Mouse (Mus musculus) neural tube, embryonic 12.5 days (tissue): Measurements from ENCODE around the gene Gpr37l1. TPM values are rescaled to one million over a fixed set of nuclear protein-coding genes. Genes with fewer than 3 reads are reported as not detected.

Source experiments
- ATAC-seq: fragments of 200-750 bp; cut with Nextera tagmentation; 2 replicates; pipeline ENCODE4 v1.8.0; 2017; ENCODE audit warnings: low read depth, mild to moderate bottlenecking, moderate TSS enrichment, moderate library complexity; ENCODE audit not compliant: low FRiP score
- H3K27ac ChIP-seq: fragments of 300-500 bp; sonication (generic); 2 replicates; pipeline ENCODE4 v1.5.1; 2016
- H3K27me3 ChIP-seq: fragments of 300-500 bp; sonication (generic); replicated peaks from 2 replicates; pipeline ENCODE4 v1.6.1; 2016; ENCODE audit warnings: mild to moderate bottlenecking
- H3K36me3 ChIP-seq: fragments of 300-500 bp; sonication (generic); 2 replicates; pipeline ENCODE4 v1.6.1; 2016; ENCODE audit warnings: mild to moderate bottlenecking
- H3K4me1 ChIP-seq: fragments of 300-500 bp; sonication (generic); 2 replicates; pipeline ENCODE4 v1.6.1; 2016
- H3K4me2 ChIP-seq: fragments of 300-500 bp; sonication (generic); replicated peaks from 2 replicates; pipeline ENCODE4 v1.6.1; 2016; ENCODE audit warnings: mild to moderate bottlenecking
- H3K4me3 ChIP-seq: fragments of 300-500 bp; sonication (generic); 2 replicates; pipeline ENCODE4 v1.5.1; 2016
- H3K9ac ChIP-seq: fragments of 300-500 bp; sonication (generic); 2 replicates; pipeline ENCODE4 v1.6.1; 2016; ENCODE audit warnings: mild to moderate bottlenecking
- H3K9me3 ChIP-seq: fragments of 300-500 bp; sonication (generic); 2 replicates; pipeline ENCODE4 v1.6.1; 2016; ENCODE audit warnings: mild to moderate bottlenecking
- WGBS: fragments of 180-500 bp; shearing (Covaris S2); methylation state at CpG from one replicate; pipeline ENCODE4 v1.1.7; 2016; 5-methylcytosine and 5-hydroxymethylcytosine counted together
- polyA plus RNA-seq: library from polyadenylated mRNA; unstranded; fragments of >200 nt; fragmentation: Nextera tagmentation; extraction: Ambion mirVana; gene quantifications from 2 replicates; pipeline ENCODE4 v1.2.1, GENCODE M21; 2016

Gene Gpr37l1
- polyA plus RNA-seq, 1 experiment from 2014 or later: 0.16 TPM

- no peaks in the 10 kb centered on the region for H3K9me3 ChIP-seq
- H3K36me3 ChIP-seq: no peaks in the 10 kb centered on the region
- H3K4me3 ChIP-seq: no peak overlapping the region
- H3K4me1 ChIP-seq: no peaks in the 10 kb centered on the region
- ATAC-seq: no peak
- no peak overlapping the region for H3K27ac ChIP-seq
- H3K9ac ChIP-seq: no peak overlapping the region
- no peak overlapping the region for H3K4me2 ChIP-seq
- 79% methylated on average over 2 of the region's 2 CpGs for WGBS
- 0 out of 2 replicates have a peak, but pooled peaks cover 7% of the 10 kb centered on the region for H3K27me3 ChIP-seq
Observed at GRCm38 (mm10) chr1:135139906-135140305, 27.6 kb downstream of the Gpr37l1 start.

- no peak overlapping the region for H3K9ac ChIP-seq
- no peak overlapping the region for H3K4me2 ChIP-seq
- H3K4me1 ChIP-seq: no peaks in the 10 kb centered on the region
- 0 out of 2 replicates have a peak, but pooled peaks cover 2% of the 10 kb centered on the region for H3K27me3 ChIP-seq
- no peaks in the 10 kb centered on the region for H3K36me3 ChIP-seq
- H3K27ac ChIP-seq: no peak overlapping the region
- no peak overlapping the region for H3K4me3 ChIP-seq
- WGBS: 7% methylated on average over 1 of the region's 1 CpGs
- H3K9me3 ChIP-seq: no peaks in the 10 kb centered on the region
- peak; percentile 67 for ATAC-seq
Observed at GRCm38 (mm10) chr1:135136500-135136899, 31.0 kb downstream of the Gpr37l1 start.

- ATAC-seq: no peak
- Histone ChIP-seq H3K9ac (no peak overlapping the region), H3K4me2 (no peak overlapping the region), H3K9me3 (no peaks in the 10 kb centered on the region), H3K27me3 (0 out of 2 replicates have a peak, but pooled peaks cover 3% of the 10 kb centered on the region), H3K36me3 (no peaks in the 10 kb centered on the region), H3K27ac (no peak overlapping the region), H3K4me1 (0 out of 2 replicates have a peak, but pooled peaks cover 3% of the 10 kb centered on the region), H3K4me3 (no peak overlapping the region)
- WGBS: 91% methylated on average over 8 of the region's 8 CpGs
Observed at GRCm38 (mm10) chr1:135135111-135135787, 32.2 kb downstream of the Gpr37l1 start.

- H3K4me3 ChIP-seq: no peak overlapping the region
- H3K27ac ChIP-seq: no peak overlapping the region
- H3K36me3 ChIP-seq: no peaks in the 10 kb centered on the region
- peaks cover 14% of the 10 kb centered on the region for H3K27me3 ChIP-seq
- WGBS: 80% methylated on average over 10 of the region's 10 CpGs
- H3K9ac ChIP-seq: no peak overlapping the region
- no peaks in the 10 kb centered on the region for H3K9me3 ChIP-seq
- no peak overlapping the region for H3K4me2 ChIP-seq
- no peak for ATAC-seq
- H3K4me1 ChIP-seq: 0 out of 2 replicates have a peak, but pooled peaks cover 3% of the 10 kb centered on the region
Observed at GRCm38 (mm10) chr1:135133678-135134435, 33.6 kb downstream of the Gpr37l1 start.

GRCm38 (mm10) chr1:135132893-135133369, 34.5 kb downstream of the Gpr37l1 start:
- no peaks in the 10 kb centered on the region for H3K36me3 ChIP-seq
- ATAC-seq: no peak
- no peak overlapping the region for H3K4me2 ChIP-seq
- 0 out of 2 replicates have a peak, but pooled peaks cover 3% of the 10 kb centered on the region for H3K4me1 ChIP-seq
- H3K9me3 ChIP-seq: no peaks in the 10 kb centered on the region
- H3K4me3 ChIP-seq: no peak overlapping the region
- peaks cover 14% of the 10 kb centered on the region for H3K27me3 ChIP-seq
- H3K27ac ChIP-seq: no peak overlapping the region
- 83% methylated on average over 9 of the region's 9 CpGs for WGBS
- no peak overlapping the region for H3K9ac ChIP-seq

- Histone ChIP-seq H3K4me3 (no peak within 1 kb of the TSS), H3K9ac (no peak within 1 kb of the TSS), H3K4me1 (0 out of 2 replicates have a peak, but pooled peaks cover 3% of the 10 kb centered on the region), H3K27ac (no peak within 1 kb of the TSS), H3K36me3 (no peaks in the 10 kb centered on the region), H3K27me3 (peaks cover 14% of the 10 kb centered on the region), H3K9me3 (no peaks in the 10 kb centered on the region), H3K4me2 (no peak within 1 kb of the TSS)
- ATAC-seq: no peak
- 46% methylated on average over 10 of the region's 10 CpGs for WGBS
Observed at GRCm38 (mm10) chr1:135132473-135132872, 35.0 kb downstream of the Gpr37l1 start, which contains the start of gene Ptpn7. Ptpn7 (plus strand) TSS chr1:135132700.

GRCm38 (mm10) chr1:135131560-135131959, 35.9 kb downstream of the Gpr37l1 start:
- no peak for ATAC-seq
- no peak overlapping the region for H3K27ac ChIP-seq
- no peaks in the 10 kb centered on the region for H3K36me3 ChIP-seq
- H3K4me1 ChIP-seq: 0 out of 2 replicates have a peak, but pooled peaks cover 3% of the 10 kb centered on the region
- no peak overlapping the region for H3K4me3 ChIP-seq
- WGBS: 65% methylated on average over 8 of the region's 8 CpGs
- H3K4me2 ChIP-seq: no peak overlapping the region
- H3K9ac ChIP-seq: no peak overlapping the region
- peaks cover 14% of the 10 kb centered on the region for H3K27me3 ChIP-seq
- no peaks in the 10 kb centered on the region for H3K9me3 ChIP-seq

GRCm38 (mm10) chr1:135131034-135131433, 36.4 kb downstream of the Gpr37l1 start:
- peaks cover 14% of the 10 kb centered on the region for H3K27me3 ChIP-seq
- 43% methylated on average over 6 of the region's 6 CpGs for WGBS
- H3K9ac ChIP-seq: no peak overlapping the region
- H3K27ac ChIP-seq: no peak overlapping the region
- no peak overlapping the region for H3K4me2 ChIP-seq
- no peak for ATAC-seq
- no peaks in the 10 kb centered on the region for H3K36me3 ChIP-seq
- H3K4me3 ChIP-seq: no peak overlapping the region
- H3K4me1 ChIP-seq: 0 out of 2 replicates have a peak, but pooled peaks cover 6% of the 10 kb centered on the region
- no peaks in the 10 kb centered on the region for H3K9me3 ChIP-seq

- Histone ChIP-seq H3K4me2 (no peak overlapping the region), H3K4me3 (no peak overlapping the region), H3K4me1 (0 out of 2 replicates have a peak, but pooled peaks cover 6% of the 10 kb centered on the region), H3K27ac (no peak overlapping the region), H3K27me3 (peaks cover 14% of the 10 kb centered on the region), H3K9ac (no peak overlapping the region), H3K9me3 (no peaks in the 10 kb centered on the region), H3K36me3 (no peaks in the 10 kb centered on the region)
- WGBS: 78% methylated on average over 2 of the region's 2 CpGs
- ATAC-seq: no peak
Observed at GRCm38 (mm10) chr1:135130376-135131018, 37.0 kb downstream of the Gpr37l1 start.

- peaks cover 14% of the 10 kb centered on the region for H3K27me3 ChIP-seq
- ATAC-seq: no peak
Observed at GRCm38 (mm10) chr1:135129543-135130183, 37.8 kb downstream of the Gpr37l1 start.

GRCm38 (mm10) chr1:135128986-135129385, 38.5 kb downstream of the Gpr37l1 start:
- Histone ChIP-seq H3K27me3 (peaks cover 14% of the 10 kb centered on the region), H3K27ac (no peak overlapping the region), H3K4me3 (no peak overlapping the region), H3K36me3 (no peaks in the 10 kb centered on the region), H3K4me2 (no peak overlapping the region), H3K4me1 (0 out of 2 replicates have a peak, but pooled peaks cover 6% of the 10 kb centered on the region), H3K9ac (no peak overlapping the region), H3K9me3 (no peaks in the 10 kb centered on the region)
- no peak for ATAC-seq
- WGBS: 26% methylated on average over 9 of the region's 9 CpGs

More at GRCm38 (mm10) chr1:135129543-135130183, 37.8 kb downstream of the Gpr37l1 start:
- Histone ChIP-seq H3K9me3 (no peaks in the 10 kb centered on the region), H3K36me3 (no peaks in the 10 kb centered on the region), H3K4me3 (no peak overlapping the region), H3K4me2 (no peak overlapping the region), H3K27ac (no peak overlapping the region), H3K4me1 (0 out of 2 replicates have a peak, but pooled peaks cover 6% of the 10 kb centered on the region), H3K9ac (no peak overlapping the region)
- WGBS: 66% methylated on average over 9 of the region's 9 CpGs
